Comparison of ENCODE assay signal across 9 mouse cellular contexts in the genomic region with DNA sequence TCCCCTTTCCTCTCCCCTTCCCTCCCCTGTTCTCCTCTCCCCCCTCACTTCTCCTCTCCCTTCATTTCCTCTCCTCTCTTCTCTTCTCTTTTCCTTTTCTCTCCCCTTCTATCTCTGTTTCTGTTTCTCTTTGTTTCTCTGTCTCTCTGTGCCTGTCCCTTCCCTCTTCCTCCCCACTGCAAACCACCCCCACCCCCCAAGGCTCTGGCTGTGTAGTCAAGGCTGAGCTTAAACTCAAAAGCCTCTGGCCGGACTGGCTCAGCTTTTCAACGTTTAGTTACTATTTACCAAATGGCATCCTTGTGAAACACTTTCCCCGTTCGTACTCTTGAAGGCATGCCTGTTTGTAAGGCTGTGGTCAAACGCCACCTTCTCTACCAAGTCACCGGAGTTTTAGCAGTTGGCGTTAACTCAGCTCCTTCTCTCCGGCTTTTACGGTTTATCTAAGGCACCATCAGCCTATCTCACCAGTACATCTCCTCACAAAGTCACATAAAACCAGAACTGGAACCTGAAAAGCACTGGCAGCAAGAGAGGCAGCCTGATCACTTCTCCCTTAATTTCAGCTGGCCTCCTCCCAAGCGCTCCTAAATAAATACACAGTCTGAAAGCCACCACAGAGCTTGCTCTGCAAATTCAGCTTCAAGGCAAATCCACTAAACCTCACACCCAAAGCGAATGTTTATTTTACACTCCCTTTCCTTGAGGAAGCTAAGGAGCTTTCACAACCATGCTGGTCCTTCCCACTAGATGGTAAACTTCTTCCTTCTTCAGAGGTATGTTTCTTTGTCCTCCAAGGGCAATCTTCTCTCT. TPM values are rescaled to one million over a fixed set of nuclear protein-coding genes. Genes with fewer than 3 reads are reported as not detected.
DNase-seq lines count a peak whose midpoint lies in the region; ATAC-seq and TF ChIP-seq lines count a peak whose summit lies in the region.
"Had no signal": no experiment of that assay in that cellular context is flagged by ENCODE, and none has a peak within 500 bp of the region (broad histone marks: within the 10 kb centered on the region; RNA-seq: fewer than 3 reads in every experiment).

No protein-coding gene starts in this region.

- H3K36me3 ChIP-seq in intestine, postnatal 0 days (ENCODE audit: control insufficient read depth, insufficient read depth) = no peaks in the 10 kb centered on the region
- no peaks in the 10 kb centered on the region for H3K36me3 ChIP-seq in liver, embryonic 15.5 days (replicated peaks)
- H3K36me3 ChIP-seq: neural tube, embryonic 12.5 days had no signal

- H3K4me1 ChIP-seq in intestine, postnatal 0 days (replicated peaks; ENCODE audit: control insufficient read depth, insufficient read depth, low read length) = no peaks in the 10 kb centered on the region
- H3K4me1 ChIP-seq in liver, embryonic 15.5 days (replicated peaks) = no peaks in the 10 kb centered on the region
- H3K4me1 ChIP-seq: neural tube, embryonic 12.5 days had no signal

- peak overlapping the region; percentile 22 for H3K4me2 ChIP-seq in intestine, postnatal 0 days (replicated peaks; ENCODE audit: low read depth)
- H3K4me2 ChIP-seq in liver, embryonic 15.5 days = peak overlapping the region; percentile 31
- H3K4me2 ChIP-seq: neural tube, embryonic 12.5 days had no signal

- H3K4me3 ChIP-seq in intestine, postnatal 0 days (ENCODE audit: low read depth, low read length) = no peak overlapping the region
- H3K4me3 ChIP-seq in liver, embryonic 15.5 days (replicated peaks) = no peak overlapping the region
- H3K4me3 ChIP-seq: neural tube, embryonic 12.5 days had no signal

- WGBS in intestine, postnatal 0 days = 10% methylated on average over 11 of the region's 11 CpGs
- 11% methylated on average over 11 of the region's 11 CpGs for WGBS in liver, embryonic 15.5 days (ENCODE audit: insufficient replicate concordance)

- no peaks in the 10 kb centered on the region for H3K9me3 ChIP-seq in intestine, postnatal 0 days (ENCODE audit: control insufficient read depth)
- no peaks in the 10 kb centered on the region for H3K9me3 ChIP-seq in liver, embryonic 15.5 days (replicated peaks)
- H3K9me3 ChIP-seq: neural tube, embryonic 12.5 days had no signal

- no peak overlapping the region for H3K27ac ChIP-seq in intestine, postnatal 0 days (ENCODE audit: low read depth, low read length)
- H3K27ac ChIP-seq in liver, embryonic 15.5 days (replicated peaks) = no peak overlapping the region
- H3K27ac ChIP-seq: neural tube, embryonic 12.5 days had no signal

- DNase-seq in frontal cortex, postnatal 14 days (ENCODE audit: low spot score in 2 of 2) = no peak
- DNase-seq in brain, embryonic 14.5 days (ENCODE audit: low read depth) = peak; percentile 45
- no peak for DNase-seq in gastrocnemius, postnatal 10 days

- no peak for TF ChIP-seq CTCF in brain, embryonic 14.5 days (IDR thresholded peaks at IDR 0.05; ENCODE audit: borderline replicate concordance, extremely low read depth, insufficient read depth, insufficient read length)
- no peak for TF ChIP-seq CTCF in intestine, postnatal 0 days (IDR thresholded peaks at IDR 0.05; ENCODE audit: low read depth)

- no peak overlapping the region for H3K9ac ChIP-seq in intestine, postnatal 0 days (ENCODE audit: low read depth, low read length)
- no peak overlapping the region for H3K9ac ChIP-seq in liver, embryonic 15.5 days
- H3K9ac ChIP-seq: neural tube, embryonic 12.5 days had no signal

- TF ChIP-seq POLR2A in brain, embryonic 14.5 days (IDR thresholded peaks at IDR 0.05; ENCODE audit: borderline replicate concordance, extremely low read depth, insufficient read depth, insufficient read length, poor library complexity, severe bottlenecking) = no peak

- no peaks in the 10 kb centered on the region for H3K27me3 ChIP-seq in intestine, postnatal 0 days (replicated peaks; ENCODE audit: control insufficient read depth, insufficient read depth, low read length)
- no peaks in the 10 kb centered on the region for H3K27me3 ChIP-seq in liver, embryonic 15.5 days
- H3K27me3 ChIP-seq: neural tube, embryonic 12.5 days had no signal

- 0 out of 2 replicates have a peak, but pooled peaks have one; percentile 50 for ATAC-seq in frontal cortex, adult (ENCODE audit: low TSS enrichment)
- no peak for ATAC-seq in intestine, postnatal 0 days
- ATAC-seq in liver, embryonic 15.5 days (ENCODE audit: insufficient read depth) = no peak
- ATAC-seq in cerebellum, adult (ENCODE audit: insufficient number of reproducible peaks, low FRiP score, low TSS enrichment) = no peak
- ATAC-seq in activated CD4-positive, CD25-positive, alpha-beta regulatory T cell, adult 4 months = no peak

RNA-seq across cellular contexts. Expression of a gene that starts 19.4 kb away (rescaled TPM):
- not detected in 2 replicates for polyA plus RNA-seq in brain, embryonic 14.5 days (2012; rRNA removed)
- polyA plus RNA-seq in intestine, postnatal 0 days (2015; fragmentation: Nextera tagmentation; extraction: Ambion mirVana) = not detected in 2 replicates
- not detected in 2 replicates for polyA plus RNA-seq in liver, embryonic 15.5 days (2015; fragmentation: Nextera tagmentation; extraction: Ambion mirVana)
- not detected for total RNA-seq in gastrocnemius, postnatal 10 days (2021)
- polyA plus RNA-seq in activated CD4-positive, CD25-positive, alpha-beta regulatory T cell, adult 4 months (2017; shearing (Covaris generic)) = not detected
- polyA plus RNA-seq: neural tube, embryonic 12.5 days had no signal
